Mouse (Mus musculus) c-Kit-positive CD71-negative TER-119-negative erythroid progenitor cells, embryonic 14.5 days (primary cell): Measurements from ENCODE around the gene Hoxa9.

Source experiments
- DNase-seq: peaks from one replicate; pipeline ENCODE4 v3.0.0-alpha.2; 2013; ENCODE audit warnings: low read depth

Hoxa9 gene

GRCm38 (mm10) chr6:52228475-52229465 is 2.1 kb downstream of the Hoxa9 start:
- DNase-seq, result no peak

- no peak for DNase-seq
Observed at GRCm38 (mm10) chr6:52227470-52228222, 3.2 kb downstream of the Hoxa9 start.

DNA sequence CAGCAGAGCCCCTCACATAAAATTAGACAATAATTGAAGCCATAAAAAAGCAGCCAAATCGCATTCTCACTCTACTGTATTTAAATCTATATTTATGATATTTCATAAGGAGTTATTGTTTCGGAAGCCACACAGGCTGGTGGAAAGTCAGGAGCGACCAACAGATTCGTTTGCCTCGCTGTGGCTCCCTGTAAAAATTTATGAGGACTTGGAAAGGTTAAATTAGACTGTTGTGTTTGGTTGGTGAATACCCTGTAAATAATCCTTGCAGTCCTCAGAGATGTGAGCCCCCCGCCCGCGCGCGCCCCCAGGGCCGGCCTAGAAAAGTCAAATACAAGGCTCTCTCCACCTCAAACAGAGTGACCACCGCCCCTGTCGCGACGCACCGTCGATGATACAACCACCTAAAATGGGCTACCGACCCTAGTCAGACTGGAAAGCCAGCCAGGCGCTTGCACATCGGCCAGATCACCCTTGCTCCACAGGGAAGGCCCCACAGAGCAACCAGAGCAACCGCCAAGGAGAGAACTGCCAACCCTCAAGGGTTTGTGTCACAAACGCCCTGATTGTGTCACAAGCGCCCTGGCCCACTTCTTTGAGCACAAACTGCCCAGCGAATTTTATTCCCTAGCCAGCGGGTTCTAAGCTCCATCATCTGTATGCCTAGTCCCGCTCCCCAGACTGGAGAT is 4.2 kb downstream of the Hoxa9 start:
- no peak for DNase-seq

DNA sequence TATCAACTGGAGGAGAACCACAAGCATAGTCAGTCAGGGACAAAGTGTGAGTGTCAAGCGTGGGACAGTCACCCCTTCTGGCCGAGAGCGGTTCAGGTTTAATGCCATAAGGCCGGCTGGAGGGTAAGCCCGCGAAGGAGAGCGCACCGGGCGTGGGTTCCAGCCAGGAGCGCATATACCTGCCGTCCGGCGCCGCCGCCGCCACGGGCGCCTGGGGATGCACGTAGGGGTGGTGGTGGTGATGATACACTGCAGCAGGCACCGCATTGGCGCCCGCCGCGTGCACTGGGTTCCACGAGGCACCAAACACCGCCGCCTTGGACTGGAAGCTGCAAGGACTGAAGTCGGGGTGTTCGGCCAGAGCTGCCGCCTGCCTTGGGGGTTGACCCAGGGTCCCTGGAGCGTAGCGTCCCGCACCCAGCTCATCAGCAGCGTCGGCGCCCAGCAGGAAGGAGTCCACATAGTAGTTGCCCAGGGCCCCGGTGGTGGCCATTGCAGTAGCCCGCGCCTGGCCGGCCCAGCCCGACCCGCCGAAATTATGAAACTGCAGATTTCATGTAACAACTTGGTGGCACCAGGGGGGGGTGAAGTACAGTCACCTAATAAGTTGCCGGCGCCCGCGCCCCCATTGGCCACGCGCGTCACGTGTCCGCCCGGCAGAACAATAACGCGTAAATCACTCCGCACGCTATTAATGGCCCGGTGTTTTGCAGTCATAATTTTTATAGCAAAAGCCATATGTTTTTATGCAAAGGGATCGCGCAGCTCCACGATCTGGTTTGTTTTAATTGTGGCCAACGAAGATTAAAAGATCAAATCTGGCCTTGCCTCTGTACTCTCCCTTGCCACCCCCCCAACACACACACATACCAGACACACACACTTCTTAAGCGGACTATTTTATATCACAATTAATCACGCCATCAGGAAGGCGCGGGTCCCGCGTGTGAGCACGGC is 5.0 kb downstream of the Hoxa9 start:
- no peak for DNase-seq

DNA sequence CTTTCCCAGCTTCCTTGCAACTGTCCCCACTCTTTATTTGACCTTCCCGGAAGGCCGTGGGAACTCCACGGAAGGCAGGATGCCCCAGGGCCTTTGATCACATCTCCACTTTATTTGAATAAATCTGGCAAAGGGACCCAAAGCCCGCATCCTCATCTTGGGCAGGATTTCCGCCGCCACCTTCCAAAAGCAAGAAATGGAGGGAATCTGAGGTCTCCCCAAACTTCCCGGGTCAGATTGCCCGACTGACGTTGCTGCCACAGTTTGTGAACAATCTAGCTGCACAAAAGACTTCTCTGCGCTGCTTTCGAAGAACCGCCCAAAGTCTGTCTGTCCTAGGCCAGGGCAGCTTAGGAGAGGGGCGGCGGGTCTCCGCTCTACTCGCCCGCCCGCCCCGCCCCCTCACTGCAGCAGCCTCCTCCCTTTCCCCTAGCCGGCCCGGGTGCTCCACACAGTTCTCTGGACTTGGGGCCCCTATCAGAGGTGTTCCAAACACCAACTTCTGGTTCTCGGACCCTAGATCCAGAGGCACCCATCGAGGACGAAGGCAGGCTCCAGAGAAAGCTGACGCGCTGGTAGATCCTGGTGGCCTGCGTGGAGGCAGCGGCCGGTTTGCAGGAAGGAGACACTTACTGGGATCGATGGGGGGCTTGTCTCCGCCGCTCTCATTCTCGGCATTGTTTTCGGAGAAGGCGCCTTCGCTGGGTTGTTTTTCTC is 5.8 kb downstream of the Hoxa9 start:
- DNase-seq, result no peak

DNA sequence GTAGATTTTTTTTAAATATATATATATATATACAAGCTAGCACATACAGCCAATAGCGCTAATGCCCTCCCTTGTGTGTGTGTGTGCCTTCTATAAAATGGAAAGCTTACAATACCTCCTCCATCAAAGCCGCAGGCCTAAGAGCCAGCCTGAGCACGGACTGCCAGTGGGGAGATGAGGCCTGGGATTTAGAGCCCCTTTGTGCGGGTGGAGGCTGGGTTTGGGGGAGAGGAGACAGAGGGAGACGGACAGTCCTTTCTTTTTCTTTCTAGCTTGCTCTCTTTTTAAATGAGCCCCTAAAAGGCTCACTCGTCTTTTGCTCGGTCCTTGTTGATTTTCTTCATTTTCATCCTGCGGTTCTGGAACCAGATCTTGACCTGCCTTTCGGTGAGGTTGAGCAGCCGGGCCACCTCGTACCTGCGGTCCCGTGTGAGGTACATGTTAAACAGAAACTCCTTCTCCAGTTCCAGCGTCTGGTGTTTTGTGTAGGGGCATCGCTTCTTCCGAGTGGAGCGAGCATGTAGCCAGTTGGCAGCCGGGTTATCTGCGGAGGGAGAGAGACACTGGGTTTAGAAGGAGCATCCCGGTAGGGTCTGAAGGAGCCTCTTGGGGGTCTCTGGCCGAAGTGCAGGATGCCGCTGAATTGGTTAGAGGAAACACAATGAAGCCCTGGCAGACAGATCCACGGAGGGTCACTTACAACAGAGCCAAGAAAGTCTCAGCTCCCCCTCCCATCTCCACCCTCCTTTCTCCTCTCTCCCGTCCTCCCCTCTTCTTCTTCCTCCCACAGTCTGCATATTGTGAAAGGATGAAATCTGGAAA is 6.7 kb downstream of the Hoxa9 start:
- no peak for DNase-seq

DNA sequence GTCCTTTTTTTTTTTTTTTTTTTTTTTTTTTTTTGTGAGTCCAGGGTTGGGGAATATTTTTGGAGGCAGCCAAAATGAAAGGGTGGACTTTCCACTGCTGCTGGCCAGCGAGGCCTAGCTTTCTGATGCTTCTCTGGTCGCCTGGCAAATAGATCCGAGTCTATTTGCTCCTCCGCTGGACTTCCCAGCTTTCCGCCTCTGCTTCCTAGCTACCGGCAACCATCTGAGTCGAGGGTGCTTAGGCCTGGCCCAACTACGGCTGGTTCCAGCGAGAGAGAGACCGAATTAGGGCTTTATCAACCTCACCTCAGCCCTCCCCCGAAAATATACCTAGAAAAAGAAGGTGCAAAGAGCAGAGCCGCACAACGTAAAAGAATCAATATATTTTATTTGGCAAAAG is 8.2 kb downstream of the Hoxa9 start:
- DNase-seq, result no peak

DNA sequence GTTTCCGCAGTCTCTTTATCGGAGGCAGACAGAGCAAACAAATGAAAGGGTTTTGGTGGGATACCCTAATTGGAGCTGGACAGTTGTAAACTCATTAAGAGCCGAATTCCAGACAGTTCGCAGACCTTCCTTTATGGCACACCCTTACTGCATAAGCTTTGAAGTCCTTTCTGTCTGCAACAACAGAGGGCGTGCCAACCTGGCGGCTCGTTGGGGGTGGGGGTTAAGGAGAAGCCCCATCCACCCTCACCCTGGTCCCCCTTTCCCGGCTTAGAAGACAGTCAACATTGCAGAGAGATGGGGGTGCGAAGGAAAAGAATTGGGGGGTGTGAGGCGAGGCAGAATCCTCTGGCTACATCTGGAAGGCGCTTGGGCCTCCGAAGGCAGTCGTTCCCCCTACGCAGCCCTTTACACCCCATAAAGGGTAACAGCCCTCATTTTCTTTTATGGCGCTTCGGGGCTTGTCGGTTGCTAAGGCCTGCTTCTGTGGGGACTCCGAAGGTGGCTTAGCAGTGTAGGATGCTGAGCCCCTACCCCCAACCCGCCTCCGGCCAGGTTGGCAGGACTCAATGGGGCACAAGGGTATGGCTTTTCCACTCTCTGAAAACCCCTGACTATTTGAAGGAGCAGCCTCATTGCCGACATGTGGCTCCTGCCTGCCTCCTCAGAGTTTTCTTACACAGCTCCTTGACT is 8.8 kb downstream of the Hoxa9 start:
- DNase-seq, result no peak

GRCm38 (mm10) chr6:52221337-52221992 is 9.4 kb downstream of the Hoxa9 start, which contains the start of gene Hoxa7:
Gene Hoxa7, minus strand, starts transcription at chr6:52221854.
- peak; percentile 82 for DNase-seq

DNA sequence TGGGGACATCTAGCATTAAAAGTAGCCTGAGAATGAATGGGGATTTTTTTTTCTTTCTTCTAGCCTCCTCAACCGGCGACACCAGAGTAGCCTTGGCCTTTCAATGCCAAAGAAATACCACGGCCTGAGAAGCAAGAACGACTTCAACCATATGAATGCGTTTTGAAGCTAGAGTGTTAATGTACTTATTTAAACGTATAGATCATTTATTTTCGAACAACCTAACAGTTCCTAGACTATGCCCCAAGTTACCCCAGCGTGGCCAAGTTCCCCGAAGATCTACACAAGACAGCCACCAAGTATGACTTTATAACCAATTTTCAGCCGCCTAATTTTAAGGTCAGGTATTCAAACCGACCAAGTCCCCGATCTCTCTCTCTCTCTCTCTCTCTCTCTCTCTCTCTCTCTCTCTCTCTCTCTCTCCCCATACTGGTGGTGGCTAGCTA is 10.0 kb downstream of the Hoxa9 start:
- DNase-seq, result no peak

GRCm38 (mm10) chr6:52220003-52220864 is 10.7 kb downstream of the Hoxa9 start:
- no peak for DNase-seq

- no peak for DNase-seq
Observed at GRCm38 (mm10) chr6:52219234-52219942, 11.5 kb downstream of the Hoxa9 start.

DNA sequence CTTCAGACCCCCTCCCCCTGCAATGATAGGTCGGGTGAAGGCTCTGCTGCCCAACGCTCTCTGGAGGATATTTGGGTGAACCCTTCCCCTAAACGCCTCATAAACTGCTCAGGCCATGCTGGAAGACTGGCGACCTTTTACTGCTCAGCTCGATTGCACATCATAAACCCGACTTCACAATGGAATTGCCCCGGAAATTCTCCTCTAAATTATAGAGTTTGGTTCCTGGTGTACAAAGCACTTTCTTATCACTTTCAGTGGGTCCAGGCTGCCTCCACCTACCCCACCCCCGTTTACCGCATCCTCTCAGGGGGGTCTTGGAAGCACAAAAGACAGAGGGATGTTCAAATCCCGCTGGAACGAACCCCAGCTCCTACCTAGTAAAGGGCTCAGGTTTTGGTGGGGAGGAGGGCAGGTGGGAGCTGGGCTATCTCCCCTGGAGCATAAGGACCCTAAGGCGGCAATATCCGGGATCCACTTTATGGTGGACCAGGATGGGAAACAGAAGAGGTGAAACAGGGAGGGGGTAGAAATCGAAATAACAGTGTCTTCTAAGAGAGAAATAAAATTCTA is 12.2 kb downstream of the Hoxa9 start:
- DNase-seq, result no peak

GRCm38 (mm10) chr6:52217895-52218642 is 12.8 kb downstream of the Hoxa9 start:
- DNase-seq, result no peak

DNA sequence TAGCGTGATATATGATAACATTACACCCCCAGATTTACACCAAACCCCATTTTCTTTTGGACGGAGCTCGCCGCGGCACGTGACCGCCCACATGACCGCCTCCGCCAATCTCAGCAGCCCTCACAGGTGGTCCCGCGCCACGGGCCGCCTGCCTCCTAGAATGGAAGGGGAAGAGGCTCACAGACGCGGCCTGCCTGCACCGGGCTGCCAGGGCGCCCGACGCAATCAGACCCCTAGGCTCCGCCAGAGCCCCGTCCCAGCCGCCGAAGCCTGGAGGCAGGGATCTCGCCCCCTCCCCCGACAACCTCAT is 13.5 kb downstream of the Hoxa9 start:
- no peak for DNase-seq
